Comparison of ENCODE assay signal across 10 mouse cellular contexts in the genomic region with DNA sequence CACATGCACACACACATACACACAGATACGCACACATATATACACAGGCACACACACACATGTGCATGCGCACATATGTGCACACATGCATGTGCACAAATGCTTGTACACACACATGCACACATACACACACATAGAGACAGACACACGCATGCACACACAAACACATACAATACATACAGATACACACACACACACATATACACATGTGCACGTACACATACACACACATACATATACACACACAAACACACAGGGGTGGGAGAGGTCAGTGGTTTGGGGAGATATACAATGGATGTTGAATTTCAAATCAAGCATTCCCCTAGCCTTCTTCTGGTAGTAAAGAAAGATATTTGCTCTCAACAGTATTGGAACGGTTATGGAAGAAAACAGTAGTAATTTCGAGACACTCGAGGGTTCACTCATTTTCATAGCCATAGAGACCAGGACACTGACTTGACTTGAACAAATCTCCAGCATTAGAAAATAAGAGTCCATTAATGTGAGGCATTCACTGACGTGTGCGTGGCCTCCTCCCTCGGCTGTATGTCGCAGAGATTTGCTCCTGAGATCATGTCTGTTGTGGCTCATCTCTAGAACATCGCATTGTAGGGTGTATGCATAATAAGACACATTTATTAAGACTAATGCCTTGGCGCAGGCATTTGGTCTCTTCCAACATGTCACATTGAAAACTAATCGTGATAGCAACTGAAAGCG.
DNase-seq lines count a peak whose midpoint lies in the region; ATAC-seq and TF ChIP-seq lines count a peak whose summit lies in the region.
"Had no signal": no experiment of that assay in that cellular context is flagged by ENCODE, and none has a peak within 500 bp of the region (broad histone marks: within the 10 kb centered on the region; RNA-seq: fewer than 3 reads in every experiment).

No protein-coding gene starts in this region.

- 79% methylated on average over 15 of the region's 15 CpGs for WGBS in cerebellum, adult 2 months
- 80% methylated on average over 15 of the region's 15 CpGs for WGBS in kidney, postnatal 0 days
- 71% methylated on average over 15 of the region's 15 CpGs for WGBS in intestine, embryonic 15.5 days
- 76% methylated on average over 15 of the region's 15 CpGs for WGBS in liver, embryonic 11.5 days

- H3K4me1 ChIP-seq in cerebellum, adult 2 months (ENCODE audit: control insufficient read depth, insufficient read depth, low read length) = no peaks in the 10 kb centered on the region; the same call in 1 of the 2 replicates
- H3K4me1 ChIP-seq in kidney, postnatal 0 days (replicated peaks; ENCODE audit: insufficient read depth, low read length) = no peaks in the 10 kb centered on the region
- peaks cover 5% of the 10 kb centered on the region; the same call in 1 of the 2 replicates for H3K4me1 ChIP-seq in intestine, embryonic 15.5 days (replicated peaks)
- no peaks in the 10 kb centered on the region for H3K4me1 ChIP-seq in liver, embryonic 11.5 days (replicated peaks; ENCODE audit: control insufficient read depth, insufficient read depth, low read length)

- no peaks in the 10 kb centered on the region for H3K27me3 ChIP-seq in cerebellum, adult 2 months (ENCODE audit: control insufficient read depth, insufficient read depth, low read length)
- H3K27me3 ChIP-seq in kidney, postnatal 0 days (ENCODE audit: insufficient read depth, low read length) = no peaks in the 10 kb centered on the region
- H3K27me3 ChIP-seq in intestine, embryonic 15.5 days (replicated peaks) = no peaks in the 10 kb centered on the region
- no peaks in the 10 kb centered on the region for H3K27me3 ChIP-seq in liver, embryonic 11.5 days (replicated peaks; ENCODE audit: control insufficient read depth, insufficient read depth, low read length)

- H3K9me3 ChIP-seq in kidney, postnatal 0 days (replicated peaks; ENCODE audit: low read length) = no peaks in the 10 kb centered on the region
- no peaks in the 10 kb centered on the region for H3K9me3 ChIP-seq in intestine, embryonic 15.5 days
- no peaks in the 10 kb centered on the region for H3K9me3 ChIP-seq in liver, embryonic 11.5 days (ENCODE audit: control insufficient read depth, low read length)

- H3K9ac ChIP-seq in kidney, postnatal 0 days (ENCODE audit: low read depth, low read length) = no peak overlapping the region
- H3K9ac ChIP-seq in intestine, embryonic 15.5 days = no peak overlapping the region
- no peak overlapping the region for H3K9ac ChIP-seq in liver, embryonic 11.5 days (ENCODE audit: low read depth, low read length)

- H3K4me3 ChIP-seq in cerebellum, adult 2 months (replicated peaks; ENCODE audit: insufficient read depth, low read depth, low read length) = peak overlapping the region; percentile 46
- H3K4me3 ChIP-seq in kidney, postnatal 0 days (replicated peaks; ENCODE audit: low read depth, low read length) = no peak overlapping the region
- H3K4me3 ChIP-seq in intestine, embryonic 15.5 days (replicated peaks) = no peak overlapping the region
- H3K4me3 ChIP-seq in liver, embryonic 11.5 days (ENCODE audit: low read depth, low read length) = no peak overlapping the region

- H3K4me2 ChIP-seq in kidney, postnatal 0 days (ENCODE audit: low read length) = no peak overlapping the region
- H3K4me2 ChIP-seq in intestine, embryonic 15.5 days (replicated peaks) = peak overlapping the region; percentile 36
- no peak overlapping the region for H3K4me2 ChIP-seq in liver, embryonic 11.5 days

- no peak for TF ChIP-seq POLR2A in cerebellum, adult 2 months (IDR thresholded peaks at IDR 0.05; ENCODE audit: borderline replicate concordance, insufficient read depth, low read length)

- peak; percentile 46; the same call in 1 of the 2 replicates for ATAC-seq in kidney, postnatal 0 days (replicated peaks; ENCODE audit: low FRiP score, low read depth)
- 0 out of 2 replicates have a peak, but pooled peaks have one; percentile 31 for ATAC-seq in intestine, embryonic 15.5 days
- no peak for ATAC-seq in liver, embryonic 11.5 days (replicated peaks; ENCODE audit: low FRiP score)

- H3K36me3 ChIP-seq in kidney, postnatal 0 days (ENCODE audit: insufficient read depth, low read length) = no peaks in the 10 kb centered on the region
- H3K36me3 ChIP-seq in intestine, embryonic 15.5 days = no peaks in the 10 kb centered on the region
- H3K36me3 ChIP-seq in liver, embryonic 11.5 days (ENCODE audit: control insufficient read depth, insufficient read depth, low read length) = no peaks in the 10 kb centered on the region

- TF ChIP-seq CTCF in cerebellum, adult 2 months (IDR thresholded peaks at IDR 0.05; ENCODE audit: borderline replicate concordance, insufficient read depth, low read depth, low read length) = no peak
- no peak for TF ChIP-seq CTCF in kidney, postnatal 0 days (IDR thresholded peaks at IDR 0.05; ENCODE audit: low read depth)

- no peak for DNase-seq in cerebellum, adult 2 months
- no peak for DNase-seq in cerebellum, adult 11 months
- DNase-seq in kidney, postnatal 0 days (ENCODE audit: low spot score) = no peak
- no peak for DNase-seq in kidney, adult 8-10 months
- DNase-seq in NIH3T3 (ENCODE audit: low read depth) = peak; percentile 61
- DNase-seq in yolk sac, embryonic 10.5 days (ENCODE audit: low spot score) = no peak
- DNase-seq in liver, embryonic 11.5 days (ENCODE audit: low spot score) = no peak
- DNase-seq: gastrocnemius, postnatal 36 days; lung, adult 2 months had no signal

- no peak overlapping the region for H3K27ac ChIP-seq in cerebellum, adult 2 months (ENCODE audit: insufficient read depth, low read length)
- H3K27ac ChIP-seq in kidney, postnatal 0 days = no peak overlapping the region
- no peak overlapping the region for H3K27ac ChIP-seq in intestine, embryonic 15.5 days
- no peak overlapping the region for H3K27ac ChIP-seq in liver, embryonic 11.5 days (ENCODE audit: low read depth, low read length)
